Mouse (Mus musculus): Measurements from ENCODE around the gene Tmem43. TPM values are rescaled to one million over a fixed set of nuclear protein-coding genes. Genes with fewer than 3 reads are reported as not detected.

The Tmem43 gene
- polyA plus RNA-seq, 1 experiment from 2014 or later = 37.6 TPM

DNA sequence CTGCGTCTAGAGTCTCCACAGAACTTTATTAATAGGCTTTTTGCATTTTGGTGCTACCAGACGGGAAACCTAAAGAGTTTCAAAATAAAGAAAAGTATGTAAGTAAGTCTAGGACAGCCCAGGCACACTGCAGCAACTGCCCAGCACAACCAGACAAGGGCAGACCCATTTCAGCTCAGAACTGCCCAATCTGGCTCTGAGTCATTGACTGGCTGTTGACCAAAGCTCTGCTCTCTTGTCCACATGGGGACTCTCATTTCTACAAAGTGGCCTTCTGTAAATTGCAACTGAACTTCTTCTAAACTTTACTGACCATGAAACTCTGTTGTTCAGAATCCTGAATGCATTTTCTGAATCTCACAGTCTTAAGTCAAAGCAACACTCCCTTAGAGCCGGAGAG, 61.7 kb downstream of the Tmem43 start:
- H3K27me3 ChIP-seq (ENCODE audit: control insufficient read depth, insufficient read depth, low read length) = no peaks in the 10 kb centered on the region
- no peaks in the 10 kb centered on the region for H3K36me3 ChIP-seq (ENCODE audit: control insufficient read depth, insufficient read depth, low read length)
- H3K4me3 ChIP-seq (ENCODE audit: low read depth, low read length) = no peak overlapping the region
- H3K4me1 ChIP-seq (ENCODE audit: control insufficient read depth, insufficient read depth, low read length) = peaks cover 7% of the 10 kb centered on the region; the same call in 1 of the 2 replicates
- no peak overlapping the region for H3K4me2 ChIP-seq (ENCODE audit: low read depth, low read length)
- ATAC-seq (ENCODE audit: low read depth) = no peak
- no peak overlapping the region for H3K9ac ChIP-seq (replicated peaks; ENCODE audit: low read depth, low read length)
- no peaks in the 10 kb centered on the region for H3K9me3 ChIP-seq (ENCODE audit: control insufficient read depth, low read length)
- 72% methylated on average over 3 of the region's 3 CpGs for WGBS
- no peak overlapping the region for H3K27ac ChIP-seq (ENCODE audit: low read depth, low read length)

DNA sequence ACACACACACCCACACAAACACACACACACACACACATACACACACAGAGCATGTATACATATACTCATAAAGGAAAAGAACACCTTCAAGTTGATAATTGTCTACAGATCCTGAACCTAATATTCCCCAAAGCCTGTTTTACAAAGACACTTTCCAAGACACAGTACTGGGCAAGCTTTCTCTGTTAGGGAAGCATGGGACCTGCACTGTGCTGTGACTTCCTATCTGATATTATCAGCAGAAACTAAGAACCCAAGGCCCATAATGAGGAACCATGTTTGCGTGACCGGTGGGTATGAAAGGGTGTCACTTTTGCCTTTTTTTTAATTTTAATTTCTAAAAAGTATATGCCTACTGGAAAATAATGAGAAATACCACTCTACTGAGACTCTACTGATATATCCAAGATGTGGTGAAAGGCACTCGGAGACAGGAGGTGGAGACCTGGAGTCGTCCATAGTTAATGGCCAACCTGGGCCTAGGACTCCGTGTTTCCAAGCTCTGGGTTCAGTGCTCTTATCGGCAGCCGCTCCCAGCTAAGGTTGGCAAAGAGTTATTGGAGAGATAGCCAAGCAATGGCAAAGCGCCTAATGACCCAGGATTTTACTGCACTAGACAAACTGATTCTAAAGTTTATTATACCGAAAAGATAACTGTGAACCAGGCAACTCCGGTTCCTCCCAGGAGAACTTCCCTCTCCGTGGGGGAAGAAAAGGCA, 62.7 kb downstream of the Tmem43 start:
- Histone ChIP-seq H3K4me2 (ENCODE audit: low read depth, low read length) (no peak overlapping the region), H3K4me1 (ENCODE audit: control insufficient read depth, insufficient read depth, low read length) (peaks cover 7% of the 10 kb centered on the region; the same call in 1 of the 2 replicates), H3K27me3 (ENCODE audit: control insufficient read depth, insufficient read depth, low read length) (no peaks in the 10 kb centered on the region), H3K4me3 (ENCODE audit: low read depth, low read length) (no peak overlapping the region), H3K27ac (ENCODE audit: low read depth, low read length) (no peak overlapping the region), H3K9me3 (ENCODE audit: control insufficient read depth, low read length) (no peaks in the 10 kb centered on the region), H3K9ac (replicated peaks; ENCODE audit: low read depth, low read length) (no peak overlapping the region), H3K36me3 (ENCODE audit: control insufficient read depth, insufficient read depth, low read length) (no peaks in the 10 kb centered on the region)
- ATAC-seq (ENCODE audit: low read depth) = no peak
- WGBS = 86% methylated on average over 11 of the region's 11 CpGs

Other genes with a start within 250 kb of the Tmem43 start
- 9.4 and 10.5 TPM in 2 replicates for gene Wnt7a, start 62.3 kb upstream of the Tmem43 start, polyA plus RNA-seq (2014; fragmentation: Nextera tagmentation; extraction: Ambion mirVana)
- 40.6 and 45.1 TPM in 2 replicates for gene Chchd4, start 157 bp upstream of the Tmem43 start, polyA plus RNA-seq (2014; fragmentation: Nextera tagmentation; extraction: Ambion mirVana)
- 16.9 and 20.5 TPM in 2 replicates for gene Xpc, start 42.2 kb downstream of the Tmem43 start, polyA plus RNA-seq (2014; fragmentation: Nextera tagmentation; extraction: Ambion mirVana)
- gene Lsm3, start 42.2 kb downstream of the Tmem43 start, polyA plus RNA-seq (2014; fragmentation: Nextera tagmentation; extraction: Ambion mirVana) = 149 and 172 TPM in 2 replicates
- 89.3 and 100 TPM in 2 replicates for gene Slc6a6, start 210.3 kb downstream of the Tmem43 start, polyA plus RNA-seq (2014; fragmentation: Nextera tagmentation; extraction: Ambion mirVana)